Mouse (Mus musculus): ENCODE measurements around the gene Cdk1. TPM values are rescaled to one million over a fixed set of nuclear protein-coding genes. Genes with fewer than 3 reads are reported as not detected.

Cdk1 gene
- polyA plus RNA-seq, 1 experiment from 2014 or later = 344 TPM

Other genes with a start within 250 kb of the Cdk1 start
- 29.2 and 30.9 TPM in 2 replicates for gene Rhobtb1, start 201.5 kb downstream of the Cdk1 start, polyA plus RNA-seq (2015; fragmentation: Nextera tagmentation; extraction: Ambion mirVana)
- gene A930033H14Rik, start 139.8 kb downstream of the Cdk1 start, polyA plus RNA-seq (2015; fragmentation: Nextera tagmentation; extraction: Ambion mirVana) = 1.6 TPM in 2 replicates
- 30.8 and 31.1 TPM in 2 replicates for gene Ank3, start 45.8 kb upstream of the Cdk1 start, polyA plus RNA-seq (2015; fragmentation: Nextera tagmentation; extraction: Ambion mirVana)

All from heart, embryonic 13.5 days (tissue).